Mouse (Mus musculus) thymus, adult 2 months (tissue): ENCODE measurements at regions not wholly inside any gene's neighbourhood (a gene's known extent, or its start where the extent isn't known, plus 50 kb on each side); places are given as distances from the start of the nearest gene placed in this dataset.

Experiments
- CTCF ChIP-seq: fragments of 200-500 bp; IDR thresholded peaks from 2 replicates; pipeline ENCODE4 v1.5.1; 2012; ENCODE audit warnings: mild to moderate bottlenecking, control low read depth, low read length, moderate library complexity, borderline replicate concordance; ENCODE audit not compliant: control insufficient read depth, poor library complexity, insufficient read depth; ENCODE audit errors: extremely low read depth
- POLR2A ChIP-seq: fragments of 200-500 bp; IDR thresholded peaks from 2 replicates; pipeline ENCODE4 v1.6.1; 2012; ENCODE audit warnings: mild to moderate bottlenecking, low read length, control low read depth, moderate library complexity; ENCODE audit not compliant: control insufficient read depth, poor library complexity, insufficient read depth; ENCODE audit errors: extremely low read depth

GRCm38 (mm10) chr12:32465371-32465770 lies 86.9 kb downstream of the Ccdc71l start:
- TF ChIP-seq POLR2A (no peak), CTCF (no peak)
